Mouse (Mus musculus) Patski (cell line): ENCODE data around the gene Ndufs6. TPM values are rescaled to one million over a fixed set of nuclear protein-coding genes. Genes with fewer than 3 reads are reported as not detected.

Source experiments
- ATAC-seq: fragments of 100-300 bp; one replicate; pipeline ENCODE4 v1.8.0; 2021
- CTCF ChIA-PET: fragments of 350-600 bp; sonication (Branson Sonifier 250); formaldehyde crosslinking; loops from one replicate; lab custom pipeline; 2022; ENCODE audit warnings: inconsistent platforms; lab: Charles Lee
- POLR2A ChIA-PET: fragments of 350-600 bp; sonication (Branson Sonifier 250); formaldehyde crosslinking; loops from one replicate; lab custom pipeline; 2022; ENCODE audit warnings: antibody characterized with exemption, inconsistent platforms; lab: Charles Lee
- DNase-seq: peaks from one replicate; pipeline ENCODE4 v3.0.0-alpha.2; 2011; ENCODE audit warnings: low read depth, low spot score
- H3K27me3 ChIP-seq: fragments of 371-371 bp; one replicate; pipeline ENCODE4 v1.5.1; 2021
- CTCF ChIP-seq: fragments of 100-300 bp; IDR thresholded peaks from one replicate; pipeline ENCODE4 v1.5.1; 2021
- in situ Hi-C: fragments of 300-500 bp; cut with MboI; formaldehyde crosslinking; loops from 3 replicates; pipeline ENCODE4 v1.11.1; 2018; ENCODE audit warnings: low pct_unique_long_range_greater_than_20kb, mixed read lengths
- polyA plus RNA-seq: library from polyadenylated mRNA; unstranded; gene quantifications from one replicate; pipeline ENCODE4 v1.2.3, GENCODE M21; 2021

The Ndufs6 gene
- 188 TPM for polyA plus RNA-seq

DNA sequence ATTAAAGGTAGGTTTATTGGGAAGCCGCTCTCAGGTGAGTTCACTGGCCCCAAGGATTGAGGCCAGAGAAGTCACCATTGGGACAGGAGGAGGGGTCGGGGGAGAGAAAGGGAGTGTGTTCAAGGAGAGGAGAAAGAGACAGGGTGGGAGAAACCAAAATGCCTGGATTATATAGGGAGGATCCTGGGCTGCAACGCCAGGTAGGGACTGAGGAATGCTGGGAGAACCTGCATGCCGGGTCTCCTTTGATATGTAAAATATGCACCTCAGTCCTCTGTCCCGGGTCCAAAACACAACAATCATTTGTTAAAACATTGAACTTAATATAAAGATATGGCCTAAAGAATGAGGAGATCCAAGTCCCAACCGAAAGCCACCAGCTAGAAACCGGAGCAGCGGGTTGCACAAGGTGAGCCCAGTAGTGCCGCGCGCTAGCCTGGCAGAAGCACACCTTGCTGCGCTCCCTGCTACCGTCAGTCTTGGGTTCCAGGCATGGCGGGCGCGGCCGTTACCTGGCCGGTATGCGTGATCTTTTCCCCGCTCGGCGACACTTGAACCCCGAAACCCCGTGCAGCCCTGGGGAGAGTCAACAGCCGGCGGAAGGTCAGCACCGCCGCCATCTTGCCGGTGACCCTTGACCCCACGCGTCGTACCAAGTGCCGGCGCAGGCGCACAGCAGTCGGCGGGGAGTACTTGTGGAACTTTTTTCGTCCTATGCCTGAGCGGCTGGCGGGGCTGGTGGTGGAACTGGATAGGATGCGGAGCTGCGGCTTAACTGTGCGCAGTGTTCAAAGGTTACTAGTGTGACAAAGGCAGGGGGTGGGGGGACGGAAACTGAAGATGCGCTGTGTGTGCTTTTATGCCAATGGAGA is at the start of gene Ndufs6, which contains the start of gene Mrpl36:
TSS of gene Ndufs6 (minus strand) at position 716 of the 872 bp plus-strand sequence.
TSS of gene Mrpl36 (plus strand) at position 687 of the 872 bp plus-strand sequence.
- ATAC-seq (peak; percentile 78), DNase-seq (peak; percentile 47)
- ChIA-PET CTCF (no interaction called here), POLR2A (no interaction called here)
- H3K27me3 ChIP-seq = no peaks in the 10 kb centered on the region
- no peak for TF ChIP-seq CTCF
- in situ Hi-C loops = no loop called here

- no peak for ATAC-seq
- peaks cover 8% of the 10 kb centered on the region for H3K27me3 ChIP-seq
- no peak for DNase-seq
- CTCF ChIA-PET = no interaction called here
- in situ Hi-C loops = no loop called here
- POLR2A ChIA-PET = no interaction called here
- TF ChIP-seq CTCF = no peak
Observed at GRCm38 (mm10) chr13:73377637-73378036, 49.3 kb upstream of the Ndufs6 start.

DNA sequence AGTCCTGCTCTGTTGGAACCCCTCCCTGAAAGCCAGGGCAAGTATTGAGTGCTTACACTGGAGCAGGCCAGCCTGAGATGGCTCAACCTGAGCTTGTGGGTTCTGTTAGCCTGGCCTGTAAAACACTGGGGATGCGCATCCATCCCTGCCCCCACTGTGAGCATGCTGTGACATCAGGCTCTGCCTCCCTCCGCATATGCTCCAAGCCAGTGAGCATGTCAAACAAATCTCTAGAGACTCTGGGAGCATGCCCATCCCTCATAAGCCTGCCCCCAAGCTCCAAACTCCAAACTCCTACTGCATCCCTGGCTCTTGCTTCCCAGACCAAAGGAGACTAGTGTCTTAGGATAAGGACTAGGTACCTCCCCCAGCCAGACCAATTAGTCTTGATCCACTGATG is 46.3 kb upstream of the Ndufs6 start:
- in situ Hi-C loops = no loop called here
- ATAC-seq (no peak), DNase-seq (no peak)
- ChIA-PET CTCF (interaction anchor here (0.6 kb wide), 1 partner anchor 56 kb away, joined by 3 read pairs; no protein-coding TSS in a partner anchor), POLR2A (no interaction called here)
- no peak for TF ChIP-seq CTCF
- peaks cover 27% of the 10 kb centered on the region for H3K27me3 ChIP-seq

DNA sequence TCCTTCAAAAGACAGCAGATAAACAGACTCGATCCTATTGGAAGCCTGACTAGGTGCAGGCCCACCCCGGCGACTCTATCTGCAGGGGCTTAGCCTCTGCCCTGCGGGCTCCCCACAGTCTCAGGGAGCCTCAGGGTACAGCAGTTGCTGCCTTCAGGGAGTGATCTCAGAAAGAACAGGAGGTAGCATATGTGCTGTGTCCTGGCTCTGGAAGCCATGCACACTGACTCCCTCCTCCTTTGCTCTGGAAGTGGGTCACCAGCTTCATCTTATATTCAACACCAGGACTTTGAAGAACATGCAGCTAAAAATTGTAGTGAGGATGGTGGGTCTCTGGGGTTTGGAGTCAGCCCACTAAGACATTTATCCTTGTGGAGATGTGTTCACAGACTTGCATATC is 45.0 kb upstream of the Ndufs6 start:
- ChIA-PET CTCF (no interaction called here), POLR2A (no interaction called here)
- ATAC-seq (no peak), DNase-seq (no peak)
- in situ Hi-C loops = no loop called here
- H3K27me3 ChIP-seq = peaks cover 27% of the 10 kb centered on the region
- TF ChIP-seq CTCF = no peak

DNA sequence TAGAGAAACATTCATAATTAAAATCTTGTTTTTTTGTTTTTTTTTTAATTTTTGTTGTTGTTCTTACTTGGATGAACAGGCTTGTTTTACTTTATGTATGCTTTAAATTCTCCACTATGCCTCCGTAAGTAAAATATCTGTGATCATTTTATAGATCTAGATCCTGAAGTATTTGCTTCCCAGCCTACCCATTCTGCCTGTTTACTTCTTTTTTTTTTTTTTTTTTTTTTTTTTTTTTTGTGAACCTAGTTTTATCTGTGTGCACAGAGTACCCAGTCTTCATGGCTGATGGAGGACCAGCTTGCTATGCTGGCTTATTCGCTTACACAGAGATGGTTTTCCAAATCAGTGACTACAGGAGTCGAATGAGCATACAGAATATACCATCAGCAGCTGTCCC is 28.8 kb upstream of the Ndufs6 start:
- ATAC-seq (no peak), DNase-seq (no peak)
- ChIA-PET CTCF (no interaction called here), POLR2A (no interaction called here)
- no peaks in the 10 kb centered on the region for H3K27me3 ChIP-seq
- in situ Hi-C loops = no loop called here
- TF ChIP-seq CTCF = no peak

DNA sequence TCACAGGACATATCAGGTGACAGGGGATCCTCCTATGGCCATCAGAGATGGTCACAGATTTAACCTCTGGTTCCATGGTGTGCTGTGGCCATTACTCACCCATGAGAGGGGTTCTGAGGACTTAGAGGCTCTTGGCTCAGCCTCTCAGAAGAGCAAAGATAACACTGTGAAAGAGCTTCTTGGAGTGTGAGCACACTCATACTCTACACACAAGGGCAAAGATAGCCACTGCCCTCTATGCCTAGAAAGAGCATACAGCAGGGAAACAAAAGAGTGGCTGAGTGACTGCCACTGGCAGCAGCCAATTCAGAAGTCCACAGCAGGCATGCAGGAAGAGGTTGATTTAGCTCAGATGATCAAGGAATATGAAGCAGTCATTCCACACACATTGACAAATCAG is 24.1 kb upstream of the Ndufs6 start:
- ChIA-PET CTCF (interaction anchor here (0.9 to 1.6 kb wide), 4 partner anchors 8 to 193 kb away, joined by 3 read pairs; no protein-coding TSS in a partner anchor), POLR2A (interaction anchor here (0.6 to 0.7 kb wide), 2 partner anchors 40 to 73 kb away, joined by 3 to 6 read pairs; no protein-coding TSS in a partner anchor)
- TF ChIP-seq CTCF = no peak
- in situ Hi-C loops = no loop called here
- no peak for DNase-seq
- H3K27me3 ChIP-seq = no peaks in the 10 kb centered on the region
- ATAC-seq = no peak

GRCm38 (mm10) chr13:73351910-73352309 is 23.6 kb upstream of the Ndufs6 start:
- TF ChIP-seq CTCF = peak; percentile 49
- ChIA-PET POLR2A (interaction anchor here (0.6 kb wide), 1 partner anchor 39 kb away, joined by 6 read pairs; no protein-coding TSS in a partner anchor), CTCF (interaction anchor here (0.9 to 1.6 kb wide), 4 partner anchors 9 to 192 kb away, joined by 3 to 4 read pairs (median 3); no protein-coding TSS in a partner anchor)
- no peak for ATAC-seq
- DNase-seq = no peak
- no peaks in the 10 kb centered on the region for H3K27me3 ChIP-seq
- in situ Hi-C loops = no loop called here

GRCm38 (mm10) chr13:73350741-73351140 is 22.4 kb upstream of the Ndufs6 start:
- CTCF ChIA-PET = interaction anchor here (1.6 to 1.9 kb wide), 2 partner anchors 9 to 15 kb away, joined by 3 to 4 read pairs; no protein-coding TSS in a partner anchor
- no peak for TF ChIP-seq CTCF
- H3K27me3 ChIP-seq = no peaks in the 10 kb centered on the region
- in situ Hi-C loops = no loop called here
- POLR2A ChIA-PET = no interaction called here
- ATAC-seq = no peak
- DNase-seq = no peak

- no peaks in the 10 kb centered on the region for H3K27me3 ChIP-seq
- no peak for ATAC-seq
- no peak for TF ChIP-seq CTCF
- POLR2A ChIA-PET = no interaction called here
- no peak for DNase-seq
- in situ Hi-C loops = no loop called here
- CTCF ChIA-PET = no interaction called here
Observed at GRCm38 (mm10) chr13:73347922-73348650, 19.7 kb upstream of the Ndufs6 start.

DNA sequence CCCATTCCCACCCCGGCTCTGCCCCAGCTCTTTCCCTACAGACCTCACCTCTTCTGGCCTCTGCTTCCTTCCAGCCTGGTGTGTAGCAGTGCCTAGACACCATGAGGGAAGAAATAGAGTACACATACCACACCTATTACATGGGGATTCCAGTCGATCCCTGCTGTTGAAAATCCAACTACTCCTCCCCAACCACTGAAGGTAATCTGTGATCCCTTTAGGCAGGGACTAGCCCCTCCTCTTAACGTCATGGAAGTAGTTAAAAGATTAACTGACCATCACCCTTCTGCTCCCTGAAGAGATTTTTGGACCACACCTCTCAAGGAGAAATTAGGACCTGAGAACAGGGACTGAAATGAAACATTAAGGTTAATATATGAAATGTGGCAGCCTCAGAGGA is 18.8 kb upstream of the Ndufs6 start:
- TF ChIP-seq CTCF = no peak
- POLR2A ChIA-PET = no interaction called here
- DNase-seq (no peak), ATAC-seq (no peak)
- H3K27me3 ChIP-seq = no peaks in the 10 kb centered on the region
- in situ Hi-C loops = no loop called here
- CTCF ChIA-PET = no interaction called here
